Mouse (Mus musculus) left cerebral cortex, postnatal 36 days (tissue): ENCODE measurements around the gene Ube2l6. TPM values are rescaled to one million over a fixed set of nuclear protein-coding genes. Genes with fewer than 3 reads are reported as not detected.
A peak's percentile ranks its signal among the peaks of the same experiment; 100 is the strongest.

Experiments
- DNase-seq, 2 experiments: peaks; one replicate each; pipeline ENCODE4 v3.0.0; 2021 to 2022; ENCODE audit warnings: low spot score in 2 of 2, mixed read lengths in 1 of 2
- intact Hi-C: fragments of 180-260 bp; cut with DNase I; formaldehyde crosslinking; loops from one replicate; pipeline ENCODE4 v1.15.1; 2025
- total RNA-seq, 2 experiments: library from RNA; stranded (reverse); gene quantifications; 2 replicates each; pipeline ENCODE4 v1.2.3; 2021

Ube2l6 gene
- total RNA-seq, 2 experiments from 2014 or later, result 5.2 to 5.5 TPM

DNA sequence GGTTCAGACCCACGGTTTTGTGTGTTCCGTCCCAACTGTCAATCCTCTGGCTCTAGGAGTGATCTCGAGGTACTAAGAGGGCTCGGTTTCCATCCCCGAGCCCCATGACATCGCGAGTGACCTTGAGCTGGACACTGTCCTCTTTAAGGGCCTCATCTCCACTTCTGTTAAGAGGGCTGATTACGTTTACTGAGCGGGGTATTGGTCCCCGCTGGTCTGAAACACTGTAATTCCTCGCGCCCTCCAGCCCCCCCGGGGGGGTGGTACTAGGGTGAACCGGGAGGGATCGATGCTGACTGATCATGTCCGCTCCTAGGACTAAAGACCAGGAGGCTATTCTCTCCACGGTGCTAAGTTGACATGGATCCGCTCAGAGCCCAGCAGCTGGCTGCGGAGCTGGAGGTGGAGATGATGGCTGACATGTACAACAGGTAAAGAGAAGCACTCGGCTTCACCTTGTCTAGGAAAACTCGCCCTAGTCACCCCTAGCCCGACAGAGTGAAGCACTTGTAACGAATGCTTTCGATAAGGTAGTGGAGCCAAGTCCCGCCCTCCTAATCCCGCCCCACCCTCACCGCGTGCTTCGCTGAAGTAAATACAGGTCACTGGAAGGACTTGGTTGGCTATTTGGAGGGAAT, 28.8 kb downstream of the Ube2l6 start:
- intact Hi-C loops, result loop anchor here (5.0 kb wide), 1 partner anchor 220 kb away; the partner anchor contains the start of gene Tnks1bp1
- DNase-seq, result no peak

DNA sequence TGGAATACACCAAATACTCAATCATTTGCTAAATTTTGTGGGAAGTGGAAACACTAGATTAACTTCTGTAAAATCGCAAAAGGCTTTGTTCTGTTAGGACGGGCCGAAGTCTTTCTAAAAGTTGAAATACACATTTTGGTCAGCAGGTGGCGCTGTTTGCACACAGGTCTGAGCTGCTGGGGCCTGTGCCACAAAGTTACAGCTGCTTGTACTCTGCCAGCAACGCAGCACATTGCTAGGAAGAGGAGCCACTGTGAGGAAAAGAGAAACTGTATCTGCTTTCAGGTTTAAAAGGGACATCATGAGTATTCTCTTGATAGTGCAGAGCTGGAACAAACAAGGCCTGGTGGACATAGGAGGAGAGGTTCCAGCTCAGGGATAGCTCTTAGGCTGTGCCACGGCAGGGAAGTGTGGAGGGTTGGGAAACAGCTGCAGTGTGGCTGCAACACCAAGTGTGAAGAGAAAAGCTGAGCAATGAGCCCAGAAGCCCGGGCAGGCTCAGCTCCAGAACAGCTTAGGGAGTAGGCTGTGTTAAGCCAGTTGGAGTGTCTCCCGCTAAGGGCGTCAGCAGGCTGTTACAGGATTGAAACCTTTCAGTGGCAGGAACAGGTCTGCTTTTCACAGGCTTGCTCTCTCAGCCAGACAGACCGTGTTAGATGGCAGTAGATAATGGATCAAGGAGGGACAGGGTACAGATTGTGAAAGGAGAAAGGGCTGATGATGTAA, 33.2 kb downstream of the Ube2l6 start:
- peak; percentile 84 to 88 for DNase-seq
- intact Hi-C loops, result loop anchor here (2.0 to 5.0 kb wide), 4 partner anchors 23 to 180 kb away; partner anchors contain the start of gene Rtn4rl2

DNA sequence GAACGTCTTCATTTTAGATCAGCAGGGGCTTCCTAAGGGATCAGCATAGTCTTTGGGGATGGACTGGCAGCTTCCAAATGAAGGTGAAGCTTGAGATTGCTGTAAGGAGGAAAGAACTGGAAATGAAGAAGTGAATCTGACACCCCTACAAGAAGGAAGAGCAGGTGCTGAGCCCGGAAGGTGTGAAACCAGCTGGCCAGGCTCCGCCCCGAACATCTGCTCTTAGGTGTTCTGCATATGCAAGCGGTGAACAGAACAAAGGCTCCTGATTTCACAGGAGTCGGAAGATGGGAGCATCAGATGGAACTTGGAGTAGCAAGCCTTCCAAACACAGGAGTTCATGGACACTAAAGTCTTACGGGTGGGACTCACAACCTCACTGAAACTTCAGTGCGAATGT, 38.5 kb downstream of the Ube2l6 start:
- no peak for DNase-seq
- intact Hi-C loops, result no loop called here

DNA sequence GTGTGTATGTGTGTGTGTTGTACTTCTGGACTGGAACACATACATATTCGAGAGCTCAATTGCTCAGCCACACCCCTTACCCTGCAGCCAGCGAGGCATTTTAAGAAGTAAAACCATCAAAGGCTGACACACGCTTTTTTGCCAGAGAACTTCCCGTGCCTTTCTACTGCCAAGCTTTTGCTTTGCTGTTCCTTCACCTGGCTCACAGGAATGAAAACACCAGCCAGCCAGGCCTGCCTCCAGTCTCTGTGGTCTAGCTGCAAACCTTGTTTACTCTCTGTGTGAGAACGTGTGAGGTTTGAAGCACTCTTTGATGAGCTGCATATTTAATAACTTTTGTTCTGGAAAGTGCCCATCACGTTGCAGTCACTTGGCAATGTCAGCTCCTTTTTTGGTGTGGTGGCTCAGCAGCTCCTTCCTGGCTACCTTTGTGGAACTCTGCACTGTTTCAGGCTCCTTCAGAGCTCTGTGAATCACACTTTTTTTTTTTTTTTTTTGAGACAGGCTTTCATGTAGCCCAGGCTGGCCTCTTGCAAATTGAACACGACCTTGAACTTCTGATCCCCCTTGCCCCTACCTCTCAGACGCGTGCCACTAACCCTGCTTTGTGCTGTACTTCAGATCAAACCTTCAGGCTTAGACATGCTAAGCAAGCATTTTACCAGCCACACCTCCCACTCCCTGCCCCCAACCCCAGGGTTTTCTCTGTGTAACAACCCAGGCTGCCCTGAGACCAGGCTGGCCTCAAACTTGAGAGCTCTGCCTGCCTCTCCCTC, 39.4 kb downstream of the Ube2l6 start:
- DNase-seq, result no peak
- intact Hi-C loops, result no loop called here

DNA sequence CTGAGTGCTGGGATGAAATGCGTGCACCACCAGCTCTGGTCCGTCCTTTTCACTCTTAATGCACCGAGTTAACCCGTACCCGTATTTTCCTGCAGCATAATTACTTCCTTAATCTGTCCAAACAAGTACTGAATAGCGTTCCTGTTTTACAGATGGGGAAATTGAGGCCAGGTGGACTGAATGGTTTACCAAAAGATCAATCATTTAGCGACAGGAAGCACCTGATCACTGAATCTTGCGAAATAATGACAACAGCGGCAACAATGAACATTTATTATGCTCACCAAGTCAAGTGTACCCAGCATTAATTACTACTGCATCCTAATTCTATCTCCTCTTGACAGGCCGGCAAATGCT, 39.9 kb downstream of the Ube2l6 start, which contains the start of gene Slc43a1:
Slc43a1 (plus strand) TSS at position 258 of the 357 bp plus-strand sequence.
- intact Hi-C loops, result no loop called here

DNA sequence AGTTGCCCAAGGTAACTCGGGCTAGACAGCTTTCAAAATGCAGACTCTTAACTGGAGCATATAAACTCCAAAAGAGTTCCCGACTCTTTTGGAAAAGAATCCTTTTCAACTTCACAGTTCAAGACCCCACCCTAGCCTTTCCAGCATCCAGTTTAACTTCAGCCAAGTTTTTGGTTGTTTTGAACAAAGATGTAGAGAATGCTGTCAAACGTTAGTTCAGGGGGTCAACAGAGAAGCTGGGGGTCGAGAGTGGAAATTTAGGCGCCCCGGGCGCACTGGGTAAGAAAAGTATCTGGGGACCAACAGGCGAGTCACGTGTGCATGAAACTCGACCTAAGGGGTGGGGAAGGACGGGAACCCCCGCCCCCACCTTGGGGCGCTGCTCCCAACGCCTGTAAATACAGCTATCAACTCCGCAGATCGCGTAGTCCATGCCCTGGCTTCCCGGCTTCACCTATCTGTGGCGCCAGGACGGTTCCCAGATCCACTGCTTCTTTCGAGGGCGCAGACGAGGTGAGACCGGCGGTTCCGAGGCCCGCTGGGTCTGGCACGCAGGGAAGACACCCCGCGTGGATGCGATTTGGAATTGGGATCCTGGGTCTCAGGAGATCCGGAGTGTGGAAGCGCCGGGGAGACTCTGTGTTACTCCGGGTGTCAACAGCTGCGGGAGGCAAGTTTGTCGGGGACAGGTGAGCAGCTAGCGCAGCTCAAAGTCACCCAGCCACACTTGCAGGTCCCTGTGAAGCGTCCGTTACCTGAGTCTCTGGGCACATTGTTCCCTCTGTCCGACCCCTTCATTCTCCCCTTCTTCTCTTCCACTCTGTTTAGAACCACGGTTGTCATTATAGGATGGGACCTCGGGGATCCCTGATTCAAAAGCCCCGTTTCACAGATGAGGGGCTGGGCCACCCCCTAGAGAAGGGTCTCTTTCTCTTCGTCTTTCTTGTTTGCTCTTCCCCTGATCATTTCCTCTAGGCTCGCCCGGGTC, 40.7 kb downstream of the Ube2l6 start:
- intact Hi-C loops, result no loop called here
- no peak for DNase-seq

More for the DNA sequence above, 39.9 kb downstream of the Ube2l6 start, which contains the start of gene Slc43a1:
- no peak for DNase-seq

DNA sequence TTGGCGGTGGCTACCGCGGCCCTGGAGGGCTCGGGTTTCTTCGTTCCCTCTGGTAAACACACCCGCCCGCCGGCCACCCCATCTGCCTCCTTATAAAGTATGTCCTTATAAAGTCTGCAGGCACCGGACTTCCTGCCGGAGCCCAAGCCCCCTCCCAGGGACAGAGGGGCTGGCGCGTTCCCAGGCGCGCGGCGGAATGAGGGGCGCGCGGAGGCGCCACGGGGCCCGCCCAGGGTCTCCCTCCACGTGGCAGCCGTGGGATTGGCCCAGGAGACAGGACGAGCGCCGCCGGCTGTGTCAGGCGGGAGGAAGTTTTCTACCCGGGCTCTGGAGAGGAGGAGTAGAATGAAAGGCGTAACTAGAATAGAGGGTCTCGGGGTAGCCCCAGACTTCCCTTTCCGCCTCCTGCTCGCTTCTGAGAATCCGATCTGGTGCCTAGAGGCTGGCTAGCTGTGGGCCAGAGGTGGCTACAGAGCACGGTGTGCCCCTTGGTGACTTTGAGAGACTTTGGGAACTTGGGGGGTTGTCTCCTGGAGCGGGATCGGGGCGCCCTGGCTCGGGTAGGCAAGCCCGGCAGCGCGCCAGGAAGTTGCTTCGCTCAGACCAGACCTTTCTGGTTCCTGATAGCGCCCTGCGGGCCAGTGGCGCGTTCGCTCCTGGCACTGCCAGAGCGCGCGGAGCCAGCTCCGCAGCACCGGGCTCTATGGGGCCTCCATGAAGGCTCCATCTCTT, 41.6 kb downstream of the Ube2l6 start:
- intact Hi-C loops, result no loop called here

DNA sequence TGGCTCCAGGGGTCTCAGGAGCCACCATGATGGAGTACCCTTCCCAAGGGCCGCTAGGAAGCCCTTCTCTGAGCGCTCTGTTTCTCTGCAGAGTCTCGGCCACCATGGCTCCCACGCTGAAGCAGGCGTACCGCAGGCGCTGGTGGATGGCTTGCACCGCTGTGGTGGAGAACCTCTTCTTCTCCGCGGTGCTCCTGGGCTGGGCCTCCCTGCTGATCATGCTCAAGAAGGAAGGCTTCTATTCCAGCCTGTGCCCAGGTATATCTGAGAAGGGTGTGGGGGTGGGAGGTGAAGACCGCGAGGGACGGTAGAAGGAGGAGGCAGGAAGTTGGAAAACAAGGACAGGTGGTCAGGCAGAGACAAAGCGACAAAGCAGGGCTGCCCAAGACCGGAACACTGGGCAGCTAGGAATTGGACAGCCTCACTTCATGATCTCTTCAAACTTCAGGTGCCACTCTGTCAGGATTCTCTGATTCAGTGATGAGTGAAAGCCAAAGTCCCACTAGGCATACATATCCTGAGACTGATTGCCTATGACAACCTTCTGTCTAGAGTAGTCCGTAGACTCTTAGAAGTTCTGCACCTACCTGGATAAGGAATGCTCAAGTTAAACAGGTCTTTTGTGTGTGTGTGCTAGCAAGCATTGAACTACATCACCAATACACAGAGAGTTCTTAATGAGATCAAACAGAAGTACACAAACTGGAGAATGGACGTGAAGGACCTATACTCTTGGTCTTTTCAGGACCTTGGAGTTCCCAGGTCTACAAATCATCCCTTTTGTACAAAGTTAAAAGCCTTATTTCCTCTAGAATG, 42.3 kb downstream of the Ube2l6 start:
- no peak for DNase-seq
- intact Hi-C loops, result no loop called here

More for the DNA sequence above, 41.6 kb downstream of the Ube2l6 start:
- DNase-seq, result no peak

DNA sequence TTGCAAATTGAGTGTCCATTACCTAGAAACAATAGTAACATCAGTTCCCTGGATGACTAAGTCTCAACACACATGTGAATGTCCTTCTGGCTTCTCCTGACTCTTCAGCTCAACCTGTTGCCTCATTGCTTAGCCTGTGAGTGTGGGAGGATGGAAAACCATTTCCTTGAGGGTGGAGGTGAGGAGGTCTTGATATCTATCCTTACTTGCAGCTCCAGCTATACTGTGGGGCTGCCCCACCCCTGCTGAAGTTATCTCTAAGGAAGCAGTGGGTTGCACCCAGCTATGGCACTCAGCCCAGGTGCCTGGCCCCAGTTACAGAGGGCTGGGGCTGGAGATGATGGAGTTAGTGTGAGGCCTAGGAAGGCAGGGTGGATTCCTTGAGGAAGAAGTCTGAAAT, 43.3 kb downstream of the Ube2l6 start:
- no peak for DNase-seq
- intact Hi-C loops, result no loop called here

DNA sequence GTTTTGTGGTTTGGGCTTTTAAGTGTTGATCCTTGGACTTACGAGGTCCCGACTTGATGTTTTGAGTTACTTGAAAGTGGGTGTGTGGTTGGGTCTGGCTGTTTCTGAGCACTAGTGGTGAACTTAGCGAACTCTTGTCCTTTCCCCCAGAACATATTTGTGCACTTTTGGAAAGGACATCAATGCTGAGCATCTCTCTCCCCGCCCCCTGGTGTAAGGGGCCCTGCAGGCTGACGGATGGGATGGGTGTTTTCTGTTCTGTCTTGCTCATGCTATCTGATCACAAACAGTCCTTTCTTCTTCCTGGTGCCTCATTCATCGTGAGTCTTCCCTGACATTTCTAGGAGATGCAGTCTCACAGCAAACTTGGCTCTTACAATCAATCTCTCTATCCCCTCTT, 45.0 kb downstream of the Ube2l6 start:
- intact Hi-C loops, result no loop called here
- no peak for DNase-seq

DNA sequence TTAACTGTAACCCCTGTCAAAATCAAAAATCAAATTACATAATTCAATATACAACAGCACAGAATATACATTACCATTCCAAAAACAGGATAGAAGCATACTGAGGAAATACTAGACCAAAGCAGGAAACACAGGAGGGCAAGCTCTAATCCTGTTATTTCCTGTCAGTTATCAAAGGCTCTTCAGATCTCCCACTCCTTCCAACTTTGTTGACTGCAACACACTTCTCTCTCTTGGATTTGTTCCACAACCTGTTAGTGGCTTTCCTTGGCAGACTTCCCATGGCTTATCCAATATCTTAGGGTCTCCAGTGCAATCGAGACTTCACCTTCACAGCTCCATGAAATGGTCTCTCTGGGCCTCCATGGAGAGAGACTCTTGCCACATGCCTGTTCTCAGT, 46.6 kb downstream of the Ube2l6 start:
- DNase-seq, result no peak
- intact Hi-C loops, result no loop called here

DNA sequence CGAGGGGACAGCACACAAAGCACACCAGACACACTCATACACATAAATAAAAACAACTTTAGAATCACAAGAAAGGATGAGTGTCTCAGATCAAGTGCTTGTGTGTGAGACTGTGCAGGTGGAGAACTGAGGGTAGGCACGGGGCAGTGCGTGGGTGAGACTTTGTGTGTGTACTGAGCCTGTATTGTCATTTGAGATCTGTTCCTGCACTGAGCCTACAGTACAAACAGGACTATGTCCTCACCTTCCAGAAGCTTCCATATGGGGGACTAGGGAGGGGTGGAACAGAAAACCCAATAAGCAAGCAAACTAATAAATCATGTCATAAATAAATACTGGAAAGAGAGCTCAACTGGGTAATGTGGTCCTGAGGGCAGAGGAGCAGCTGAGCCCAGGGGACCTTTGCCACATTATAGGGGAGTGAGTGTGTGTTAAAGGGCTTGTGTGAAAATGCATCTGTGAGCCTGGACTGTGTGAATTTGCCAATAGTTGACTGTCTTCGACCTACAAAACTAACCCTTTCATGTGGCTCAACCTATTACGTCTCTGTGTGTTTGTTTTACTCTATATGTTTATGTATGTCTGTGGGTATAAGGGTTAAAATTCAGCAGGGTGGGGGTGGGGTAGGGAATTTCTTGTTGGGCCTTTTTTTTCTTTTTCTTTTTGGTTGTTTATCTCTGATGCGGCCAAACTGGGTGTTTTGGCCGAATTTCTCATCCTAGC, 51.9 kb downstream of the Ube2l6 start:
- no peak for DNase-seq
- intact Hi-C loops, result no loop called here

DNA sequence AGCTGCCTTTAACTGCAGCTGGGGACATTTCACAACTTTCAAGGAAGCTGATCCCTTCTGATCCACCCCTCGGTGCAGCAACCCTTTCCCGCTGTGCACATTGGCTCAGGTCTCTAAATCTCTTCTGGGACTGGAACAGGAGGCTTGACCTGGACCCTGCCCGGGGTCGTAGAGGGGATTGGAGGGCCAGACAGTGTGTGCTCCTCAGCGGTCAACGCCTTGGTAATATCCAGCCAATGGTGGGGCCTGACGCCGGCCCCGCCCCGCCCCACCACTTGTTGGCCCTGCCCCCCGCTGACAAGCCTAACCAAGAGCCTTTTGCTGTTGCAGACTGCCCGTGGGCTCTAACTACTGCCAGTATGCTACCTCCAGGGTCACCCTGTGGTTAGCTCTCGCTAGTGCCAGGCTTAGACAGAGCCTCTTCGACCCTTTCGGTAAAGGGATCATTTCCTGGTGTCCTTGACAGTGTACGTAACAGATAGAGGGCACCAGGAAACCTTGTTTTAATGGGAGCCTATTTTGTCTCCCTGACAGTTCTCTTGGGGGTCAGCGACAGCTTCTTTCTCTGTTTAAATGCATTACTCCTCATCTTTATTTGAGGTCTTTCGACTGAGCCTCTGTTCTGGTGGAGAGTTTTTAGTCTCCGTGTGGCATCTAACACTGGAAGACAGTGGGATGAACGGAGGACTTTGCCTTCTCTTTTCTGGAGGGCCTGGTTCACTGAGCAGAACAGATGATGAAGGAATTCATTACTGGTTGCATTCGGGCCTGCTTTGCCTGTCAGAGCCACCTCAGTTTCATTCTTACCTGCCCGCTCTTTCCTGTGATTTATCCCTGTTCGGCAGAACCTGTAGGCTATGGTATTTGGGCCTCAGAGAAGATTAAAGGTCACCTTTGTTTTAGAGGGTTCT, 52.8 kb downstream of the Ube2l6 start:
- intact Hi-C loops, result no loop called here
- no peak for DNase-seq

DNA sequence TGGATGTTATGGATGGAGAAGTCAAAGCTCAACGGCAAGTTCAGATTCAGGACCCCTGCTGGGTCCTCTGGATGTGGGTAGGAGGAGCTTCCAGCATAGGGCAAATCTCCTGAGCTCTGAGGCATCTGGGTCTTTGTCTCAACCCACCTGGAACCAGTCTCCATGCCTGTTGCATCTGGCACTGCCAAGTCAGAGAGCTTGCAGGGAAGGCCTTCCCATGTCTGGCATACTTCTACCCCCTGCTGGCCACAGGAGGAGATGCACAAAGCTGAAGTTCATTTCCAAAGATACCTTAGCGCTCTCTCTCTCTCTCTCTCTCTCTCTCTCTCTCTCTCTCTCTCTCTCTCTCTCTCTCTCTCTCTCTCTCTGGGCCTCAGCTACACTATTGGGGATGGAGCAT, 57.1 kb downstream of the Ube2l6 start:
- intact Hi-C loops, result loop anchor here (2.0 kb wide), 1 partner anchor 23 kb away; no protein-coding TSS in a partner anchor
- DNase-seq, result no peak

DNA sequence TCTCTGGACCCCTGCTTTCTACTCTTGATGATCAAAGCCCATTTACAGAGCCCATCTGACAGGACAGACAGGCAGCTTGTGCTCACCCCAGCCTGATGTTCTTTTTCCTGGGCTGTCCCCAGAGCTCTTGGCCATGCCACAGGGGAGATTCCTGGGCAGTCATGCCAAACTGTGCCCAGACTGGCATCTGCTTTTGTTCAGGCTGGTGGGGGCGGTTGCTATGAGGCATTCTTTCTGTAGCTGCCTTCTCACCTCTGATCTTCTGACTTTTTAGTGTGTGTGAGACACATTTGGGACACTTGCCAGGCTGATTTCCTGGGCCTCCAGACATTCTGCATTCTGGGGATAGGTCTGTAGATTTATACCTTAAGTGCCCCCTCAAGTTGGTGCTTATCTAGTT, 59.9 kb downstream of the Ube2l6 start:
- intact Hi-C loops, result no loop called here
- no peak for DNase-seq
